Mouse (Mus musculus) NIH3T3 (cell line): ENCODE measurements at regions not wholly inside any gene's neighbourhood (a gene's known extent, or its start where the extent isn't known, plus 50 kb on each side); places are given as distances from the start of the nearest gene placed in this dataset.

Experiments used
- DNase-seq: peaks from one replicate; pipeline ENCODE4 v3.0.0-alpha.2; 2012; ENCODE audit warnings: low read depth

GRCm38 (mm10) chr7:65772845-65773244, 81.9 kb downstream of the Tm2d3 start:
- DNase-seq, result peak; percentile 9

GRCm38 (mm10) chr7:65773948-65774347, 83.0 kb downstream of the Tm2d3 start:
- DNase-seq, result peak; percentile 11

DNA sequence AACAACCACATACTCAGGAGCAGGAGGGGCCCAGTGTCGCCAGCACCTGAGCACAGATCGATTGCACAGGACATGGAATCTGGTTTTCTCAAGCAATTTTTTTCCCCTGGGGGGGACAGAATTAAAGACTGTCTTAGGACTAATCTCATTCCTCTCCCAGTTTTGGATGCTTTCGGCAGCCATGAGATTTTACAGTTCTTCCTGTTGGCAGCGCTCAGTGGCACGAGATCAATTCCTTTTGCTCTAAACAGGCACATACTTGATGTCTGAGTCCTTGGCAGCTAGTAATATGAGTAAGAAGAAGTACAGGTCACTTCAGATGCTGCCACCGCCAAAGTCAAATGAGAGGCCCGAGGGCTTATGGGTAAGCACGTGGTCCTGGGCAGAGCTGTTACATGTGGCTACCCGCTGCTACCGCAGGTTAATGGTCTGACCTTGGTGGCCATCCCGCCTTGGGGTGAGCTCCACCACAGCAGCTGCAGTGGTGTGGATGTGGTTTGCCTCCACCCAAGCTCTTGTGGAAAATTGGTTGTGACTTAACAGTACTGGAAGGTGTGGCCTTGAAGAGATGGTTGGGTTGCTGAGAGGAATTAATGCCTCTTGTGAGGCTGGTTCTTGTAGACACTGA, 83.5 kb downstream of the Tm2d3 start:
- no peak for DNase-seq

GRCm38 (mm10) chr7:65775016-65775415, 84.0 kb downstream of the Tm2d3 start:
- no peak for DNase-seq

DNA sequence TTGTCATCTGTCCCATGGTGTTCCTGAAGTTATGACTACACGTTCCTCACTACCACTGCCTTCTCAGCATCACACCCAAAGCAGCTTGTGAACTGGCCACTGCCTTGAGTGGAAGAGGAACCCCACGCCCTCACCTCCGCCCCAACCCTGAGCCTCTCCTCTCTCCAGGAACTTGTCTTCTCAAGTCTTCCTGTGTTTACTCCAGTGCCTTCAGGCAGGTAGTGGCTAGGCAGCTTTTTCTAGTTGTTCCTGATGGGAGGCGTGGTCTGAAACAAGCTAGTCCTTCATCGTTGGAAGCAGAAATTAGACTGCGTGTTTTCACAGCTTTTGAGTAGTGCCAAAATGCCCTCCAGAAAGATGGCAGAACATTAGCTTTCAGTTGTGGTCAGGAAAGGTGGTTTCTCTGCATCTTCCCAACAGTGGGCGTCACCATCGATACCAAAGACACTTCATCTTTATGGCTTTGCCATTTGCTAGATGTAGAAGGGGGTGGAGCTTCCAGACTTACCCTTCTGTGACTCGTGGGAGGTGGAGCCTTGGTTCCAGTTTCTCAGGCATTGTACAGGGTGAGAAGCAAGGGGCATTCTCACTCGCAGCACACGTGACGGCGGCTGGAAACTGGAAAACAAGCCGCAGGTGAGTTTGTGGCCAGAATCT, 81.7 kb upstream of the Pcsk6 start:
- DNase-seq, result no peak

DNA sequence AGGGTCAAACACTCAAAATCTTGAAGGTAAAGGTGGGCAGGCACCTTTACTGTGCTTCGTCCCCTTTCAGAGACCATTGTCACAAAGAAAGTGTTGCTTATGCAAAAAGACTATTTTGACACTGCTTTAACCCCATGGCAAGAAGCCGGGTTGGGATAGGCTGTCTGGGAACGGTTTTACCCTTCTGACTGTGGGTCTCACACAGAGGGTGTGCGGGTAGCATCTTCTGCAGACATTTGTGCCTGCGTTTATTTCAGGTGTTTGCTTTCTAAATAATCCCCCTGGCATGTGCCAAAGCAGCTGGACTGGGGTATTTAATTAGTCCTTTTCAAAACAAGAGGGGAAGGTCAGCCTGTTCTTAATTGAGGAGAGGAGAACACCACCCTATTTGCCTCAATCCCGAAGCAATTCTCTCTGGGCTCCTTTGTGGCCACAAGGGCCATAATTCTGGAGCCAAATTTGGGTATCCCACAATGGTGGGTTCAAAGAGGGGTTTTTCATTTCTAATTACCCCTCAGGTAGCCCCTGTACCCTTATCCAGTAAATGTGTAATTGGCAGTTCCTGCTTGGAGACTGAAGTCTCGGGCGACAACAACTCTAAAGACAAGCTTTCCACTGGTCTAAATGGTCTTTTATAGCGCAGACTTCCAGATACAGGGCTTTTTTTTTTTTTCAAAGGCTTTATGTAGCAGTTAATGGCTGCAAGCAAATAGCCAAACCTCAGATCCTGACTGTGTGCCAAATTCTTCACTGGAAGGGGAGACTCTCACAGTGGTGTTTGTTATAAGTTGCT, 80.8 kb upstream of the Pcsk6 start:
- DNase-seq, result no peak

- DNase-seq, result peak; percentile 61
Measured at GRCm38 (mm10) chr7:65782024-65782423, 79.5 kb upstream of the Pcsk6 start.

DNA sequence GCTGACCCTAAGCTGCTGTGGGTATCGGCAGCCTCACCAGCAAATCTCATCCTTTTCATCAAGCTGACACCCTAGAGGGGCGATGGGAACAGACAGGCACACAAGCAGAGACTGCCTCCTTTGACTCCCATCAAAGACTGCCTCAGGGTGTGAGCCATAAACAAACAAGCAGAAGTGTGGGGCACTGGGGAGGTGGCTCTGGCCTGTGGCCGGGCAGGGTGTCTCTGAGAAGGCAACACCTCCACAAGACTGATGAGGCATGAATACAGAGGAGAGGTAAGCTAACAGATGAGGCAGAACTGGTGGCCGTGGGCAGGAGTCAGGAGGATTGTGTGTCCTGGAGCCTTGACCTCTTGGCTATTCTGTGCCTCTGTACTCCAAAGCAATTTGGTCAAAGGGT, 77.8 kb upstream of the Pcsk6 start:
- no peak for DNase-seq

DNA sequence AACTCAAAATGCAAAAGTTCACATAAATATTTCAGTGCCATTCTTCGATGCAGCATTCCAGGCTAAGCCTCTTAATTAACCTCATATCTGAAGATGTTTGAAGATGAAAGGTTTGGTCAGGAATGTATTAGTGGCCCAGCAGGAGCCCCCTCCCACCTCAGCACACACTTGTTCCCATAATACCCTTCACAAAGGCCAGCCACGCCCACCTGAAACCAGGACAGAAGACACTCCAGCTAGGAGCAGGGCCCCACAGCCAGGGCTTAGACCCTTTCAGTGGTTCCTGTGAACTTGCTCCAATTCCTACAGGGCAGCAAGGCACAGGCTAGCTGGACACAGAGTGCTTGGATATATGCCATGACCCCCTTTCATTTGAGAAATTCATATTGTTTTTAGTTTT, 74.6 kb upstream of the Pcsk6 start:
- DNase-seq, result no peak

- no peak for DNase-seq
Measured at GRCm38 (mm10) chr7:65787849-65788248, 73.7 kb upstream of the Pcsk6 start.

GRCm38 (mm10) chr7:65790264-65790663, 71.3 kb upstream of the Pcsk6 start:
- DNase-seq, result no peak

DNA sequence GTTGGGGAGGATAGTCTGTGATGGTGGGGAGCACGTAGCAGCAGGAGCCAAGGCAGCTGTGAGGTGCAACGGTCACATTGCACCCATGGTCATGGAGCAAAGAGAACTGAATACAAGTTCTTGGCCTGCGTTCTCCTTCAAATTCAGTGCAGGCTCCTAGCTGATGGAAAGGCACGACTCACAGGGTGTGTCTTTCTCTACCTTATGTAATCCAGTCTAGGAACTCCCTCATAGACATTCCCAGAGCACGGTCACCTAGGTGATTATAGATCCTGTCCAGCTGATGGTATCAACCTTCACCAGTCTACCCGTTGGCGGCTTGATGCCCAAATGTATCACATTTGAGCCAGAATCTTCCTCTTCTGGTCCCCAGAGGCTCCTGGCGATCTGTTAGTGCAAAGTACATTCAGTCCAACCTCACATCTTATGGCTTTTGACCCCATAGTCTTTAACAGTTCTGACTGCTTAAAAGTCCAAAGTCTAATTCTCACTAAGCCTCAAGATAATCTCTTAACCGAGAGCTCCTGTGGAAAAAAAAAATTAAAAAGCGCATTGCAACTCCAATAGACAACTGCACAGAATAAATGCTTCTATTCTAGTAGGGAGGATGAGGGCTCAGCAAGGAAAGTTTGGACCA, 69.2 kb upstream of the Pcsk6 start:
- DNase-seq, result no peak

DNA sequence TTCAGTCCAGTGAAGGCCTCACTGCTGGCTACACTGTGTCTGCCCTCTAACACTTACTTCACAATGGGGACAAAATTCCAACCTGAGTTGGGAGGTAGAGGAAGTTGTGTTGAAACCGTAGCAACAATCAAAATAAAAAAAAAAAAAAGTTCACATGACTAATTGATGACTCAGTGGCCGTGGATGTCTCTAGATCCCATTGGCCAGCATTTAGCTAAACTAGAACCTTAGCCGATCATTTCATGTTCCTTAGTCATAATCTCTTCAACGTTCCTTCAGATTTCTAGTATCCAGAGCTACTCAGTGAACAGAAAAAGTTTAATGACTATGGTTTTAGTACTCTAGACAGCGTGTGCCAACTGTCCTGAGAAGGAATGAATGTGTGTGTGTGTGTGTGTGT, 59.2 kb upstream of the Pcsk6 start:
- DNase-seq, result peak; percentile 50

DNA sequence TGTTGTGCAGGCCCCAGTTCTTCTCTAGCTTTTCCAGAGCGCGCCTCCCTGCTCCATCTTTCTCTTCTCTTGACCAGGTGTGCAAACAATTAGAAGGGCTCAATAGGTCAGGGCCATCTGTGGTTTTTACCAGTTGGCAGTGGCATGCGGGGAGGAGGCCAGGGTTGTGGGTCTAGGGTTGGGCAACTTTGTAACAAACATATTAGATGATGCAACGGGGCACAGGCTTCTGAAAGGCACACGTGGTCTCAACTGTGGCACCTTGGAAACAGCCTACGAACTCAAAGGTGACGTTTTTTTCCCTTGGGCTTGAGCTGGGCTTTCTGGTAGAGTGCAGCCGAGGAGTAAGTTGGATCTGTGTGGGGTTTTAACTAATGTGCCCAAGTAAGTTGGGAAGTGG, 58.7 kb upstream of the Pcsk6 start:
- DNase-seq, result no peak

- DNase-seq, result no peak
Measured at GRCm38 (mm10) chr7:65803422-65804303, 57.9 kb upstream of the Pcsk6 start.
